Mouse (Mus musculus) midbrain, embryonic 16.5 days (tissue): ENCODE results near the gene Tcf7l2. TPM values are rescaled to one million over a fixed set of nuclear protein-coding genes. Genes with fewer than 3 reads are reported as not detected.
A peak's percentile ranks its signal among the peaks of the same experiment; 100 is the strongest.

Source experiments
- ATAC-seq: fragments of 200-750 bp; cut with Nextera tagmentation; 2 replicates; pipeline ENCODE4 v1.8.0; 2017; ENCODE audit warnings: moderate TSS enrichment
- H3K27ac ChIP-seq: fragments of 300-500 bp; sonication (generic); 2 replicates; pipeline ENCODE4 v1.5.1; 2014; ENCODE audit warnings: mild to moderate bottlenecking, low read length, mixed read lengths
- H3K27me3 ChIP-seq: fragments of 300-500 bp; sonication (generic); 2 replicates; pipeline ENCODE4 v1.6.1; 2014; ENCODE audit warnings: low read depth, low read length, mixed read lengths; ENCODE audit not compliant: control insufficient read depth, insufficient read depth
- H3K36me3 ChIP-seq: fragments of 300-500 bp; sonication (generic); 2 replicates; pipeline ENCODE4 v1.6.1; 2014; ENCODE audit warnings: mild to moderate bottlenecking, low read length, moderate library complexity, mixed read lengths; ENCODE audit not compliant: control insufficient read depth, insufficient read depth
- H3K4me1 ChIP-seq: fragments of 300-500 bp; sonication (generic); 2 replicates; pipeline ENCODE4 v1.6.1; 2014; ENCODE audit warnings: mild to moderate bottlenecking, low read length, mixed read lengths; ENCODE audit not compliant: control insufficient read depth, insufficient read depth
- H3K4me2 ChIP-seq: fragments of 300-500 bp; sonication (generic); 2 replicates; pipeline ENCODE4 v1.6.1; 2014; ENCODE audit warnings: mild to moderate bottlenecking, low read length, mixed read lengths
- H3K4me3 ChIP-seq: fragments of 300-500 bp; sonication (generic); 2 replicates; pipeline ENCODE4 v1.5.1; 2014; ENCODE audit warnings: low read depth, mild to moderate bottlenecking, low read length, moderate library complexity, mixed read lengths
- H3K9ac ChIP-seq: fragments of 300-500 bp; sonication (generic); 2 replicates; pipeline ENCODE4 v1.6.1; 2014; ENCODE audit warnings: low read depth, low read length, mixed read lengths
- H3K9me3 ChIP-seq: fragments of 300-500 bp; sonication (generic); replicated peaks from 2 replicates; pipeline ENCODE4 v1.6.1; 2014; ENCODE audit warnings: mild to moderate bottlenecking, low read length, mixed read lengths; ENCODE audit not compliant: control insufficient read depth, poor library complexity, severe bottlenecking
- WGBS: fragments of 180-500 bp; shearing (Covaris S2); extraction: QIAGEN DNeasy Blood & Tissue Kit; methylation state at CpG from one replicate; pipeline ENCODE4 v1.1.7; 2014; 5-methylcytosine and 5-hydroxymethylcytosine counted together
- polyA plus RNA-seq: library from polyadenylated mRNA; unstranded; fragments of >200 nt; fragmentation: Nextera tagmentation; extraction: Ambion mirVana; gene quantifications from 2 replicates; pipeline ENCODE4 v1.2.1, GENCODE M21; 2015

Tcf7l2 gene
- polyA plus RNA-seq, 1 experiment from 2014 or later: 824 TPM

GRCm38 (mm10) chr19:55925804-55926521, 184.3 kb downstream of the Tcf7l2 start:
- H3K36me3 ChIP-seq: peaks cover 3% of the 10 kb centered on the region
- peak overlapping the region; percentile 72 for H3K27ac ChIP-seq
- H3K9ac ChIP-seq: peak overlapping the region; percentile 16; the same call in 1 of the 2 replicates
- peaks cover 16% of the 10 kb centered on the region; the same call in 1 of the 2 replicates for H3K4me1 ChIP-seq
- 0 out of 2 replicates have a peak overlapping the region, but pooled peaks have one; percentile 2 for H3K4me2 ChIP-seq
- WGBS: 49% methylated on average over 16 of the region's 16 CpGs
- H3K27me3 ChIP-seq: no peaks in the 10 kb centered on the region
- H3K9me3 ChIP-seq: no peaks in the 10 kb centered on the region
- no peak overlapping the region for H3K4me3 ChIP-seq
- ATAC-seq: 0 out of 2 replicates have a peak, but pooled peaks have one; percentile 27

- H3K4me2 ChIP-seq: no peak overlapping the region
- no peak overlapping the region for H3K9ac ChIP-seq
- peaks cover 2% of the 10 kb centered on the region; the same call in 1 of the 2 replicates for H3K36me3 ChIP-seq
- no peak for ATAC-seq
- 65% methylated on average over 16 of the region's 16 CpGs for WGBS
- H3K4me3 ChIP-seq: no peak overlapping the region
- H3K4me1 ChIP-seq: peaks cover 16% of the 10 kb centered on the region; the same call in 1 of the 2 replicates
- H3K9me3 ChIP-seq: no peaks in the 10 kb centered on the region
- peak overlapping the region; percentile 65 for H3K27ac ChIP-seq
- no peaks in the 10 kb centered on the region for H3K27me3 ChIP-seq
Observed at GRCm38 (mm10) chr19:55926858-55927673, 185.4 kb downstream of the Tcf7l2 start.

GRCm38 (mm10) chr19:55927674-55928061, 186.0 kb downstream of the Tcf7l2 start:
- Histone ChIP-seq H3K9ac (no peak overlapping the region), H3K4me1 (peaks cover 16% of the 10 kb centered on the region; the same call in 1 of the 2 replicates), H3K4me2 (no peak overlapping the region), H3K27ac (peak overlapping the region; percentile 65), H3K27me3 (no peaks in the 10 kb centered on the region), H3K9me3 (no peaks in the 10 kb centered on the region), H3K36me3 (no peaks in the 10 kb centered on the region), H3K4me3 (no peak overlapping the region)
- 79% methylated on average over 9 of the region's 9 CpGs for WGBS
- no peak for ATAC-seq

GRCm38 (mm10) chr19:55928674-55929073, 187.1 kb downstream of the Tcf7l2 start:
- H3K4me3 ChIP-seq: no peak overlapping the region
- no peaks in the 10 kb centered on the region for H3K27me3 ChIP-seq
- H3K36me3 ChIP-seq: no peaks in the 10 kb centered on the region
- WGBS: 89% methylated on average over 5 of the region's 5 CpGs
- H3K4me1 ChIP-seq: peaks cover 12% of the 10 kb centered on the region; the same call in 1 of the 2 replicates
- H3K4me2 ChIP-seq: no peak overlapping the region
- H3K9ac ChIP-seq: no peak overlapping the region
- no peak for ATAC-seq
- no peak overlapping the region; the same call in 1 of the 2 replicates for H3K27ac ChIP-seq
- H3K9me3 ChIP-seq: no peaks in the 10 kb centered on the region

GRCm38 (mm10) chr19:55931642-55932041, 190.0 kb downstream of the Tcf7l2 start:
- H3K4me1 ChIP-seq: peaks cover 6% of the 10 kb centered on the region; the same call in 1 of the 2 replicates
- ATAC-seq: no peak
- no peak overlapping the region for H3K4me3 ChIP-seq
- H3K27me3 ChIP-seq: no peaks in the 10 kb centered on the region
- H3K4me2 ChIP-seq: no peak overlapping the region
- WGBS: 86% methylated on average over 17 of the region's 17 CpGs
- no peaks in the 10 kb centered on the region for H3K36me3 ChIP-seq
- H3K27ac ChIP-seq: peak overlapping the region; percentile 57; the same call in 1 of the 2 replicates
- H3K9me3 ChIP-seq: no peaks in the 10 kb centered on the region
- H3K9ac ChIP-seq: no peak overlapping the region

- peak; percentile 52 for ATAC-seq
- H3K27ac ChIP-seq: peak overlapping the region; percentile 43
Observed at GRCm38 (mm10) chr19:55933947-55934729, 192.5 kb downstream of the Tcf7l2 start.

GRCm38 (mm10) chr19:55934730-55935003, 193.0 kb downstream of the Tcf7l2 start:
- no peak overlapping the region for H3K4me2 ChIP-seq
- no peaks in the 10 kb centered on the region for H3K27me3 ChIP-seq
- no peak for ATAC-seq
- H3K36me3 ChIP-seq: no peaks in the 10 kb centered on the region
- H3K4me1 ChIP-seq: peaks cover 3% of the 10 kb centered on the region; the same call in 1 of the 2 replicates
- H3K27ac ChIP-seq: peak overlapping the region; percentile 43
- H3K9me3 ChIP-seq: no peaks in the 10 kb centered on the region
- H3K9ac ChIP-seq: no peak overlapping the region
- WGBS: 71% methylated on average over 3 of the region's 3 CpGs
- no peak overlapping the region for H3K4me3 ChIP-seq

More at GRCm38 (mm10) chr19:55933947-55934729, 192.5 kb downstream of the Tcf7l2 start:
- 37% methylated on average over 7 of the region's 7 CpGs for WGBS
- Histone ChIP-seq H3K9me3 (no peaks in the 10 kb centered on the region), H3K4me2 (no peak overlapping the region), H3K4me3 (no peak overlapping the region), H3K9ac (no peak overlapping the region), H3K27me3 (no peaks in the 10 kb centered on the region), H3K36me3 (no peaks in the 10 kb centered on the region), H3K4me1 (peaks cover 3% of the 10 kb centered on the region; the same call in 1 of the 2 replicates)

- Histone ChIP-seq H3K9me3 (no peaks in the 10 kb centered on the region), H3K4me1 (peaks cover 10% of the 10 kb centered on the region; the same call in 1 of the 2 replicates), H3K27ac (no peak overlapping the region), H3K4me3 (no peak overlapping the region), H3K36me3 (no peaks in the 10 kb centered on the region), H3K27me3 (no peaks in the 10 kb centered on the region), H3K4me2 (no peak overlapping the region), H3K9ac (no peak overlapping the region)
- WGBS: 89% methylated on average over 3 of the region's 3 CpGs
- ATAC-seq: no peak
Observed at GRCm38 (mm10) chr19:55937026-55937425, 195.4 kb downstream of the Tcf7l2 start.
